8 mouse cellular contexts compared by ENCODE assay signal in the genomic region with DNA sequence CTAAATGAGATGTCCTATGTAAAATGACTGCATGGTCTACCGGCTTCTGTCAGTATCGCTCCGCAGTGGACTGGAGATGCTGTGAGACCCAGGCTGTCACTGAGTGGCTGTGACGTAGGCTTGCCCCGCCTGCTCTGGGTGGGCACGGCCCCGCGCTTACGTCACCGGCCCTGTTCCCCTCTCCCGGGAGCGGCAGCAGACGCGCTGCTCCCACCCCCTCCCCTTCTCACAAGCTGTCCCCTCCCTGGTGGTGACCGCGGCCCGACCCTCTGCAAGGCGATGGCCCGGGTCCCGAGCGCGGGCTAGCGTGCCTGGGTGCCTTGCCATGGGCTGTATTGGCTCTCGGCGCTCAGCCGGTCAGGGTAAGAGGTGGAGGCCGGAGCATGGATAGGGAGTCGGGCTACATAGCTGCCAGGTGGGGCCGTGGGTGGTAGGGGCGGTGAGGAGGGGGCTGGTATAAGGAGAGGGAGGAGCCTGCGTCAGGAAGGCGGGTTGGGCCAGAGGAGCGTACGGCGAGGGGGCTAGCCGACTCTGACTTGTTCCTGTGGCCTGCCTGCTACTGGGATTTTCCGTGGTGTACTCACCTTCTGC. TPM values are rescaled to one million over a fixed set of nuclear protein-coding genes. Genes with fewer than 3 reads are reported as not detected.
A peak's percentile ranks its signal among the peaks of the same experiment; 100 is the strongest.
DNase-seq lines count a peak whose midpoint lies in the region; ATAC-seq and TF ChIP-seq lines count a peak whose summit lies in the region.

A gene (plus strand): TSS at position 131 of the 591 bp plus-strand sequence.

- DNase-seq in MN1 (ENCODE audit: low spot score) = peak; percentile 89
- DNase-seq in cerebellum, adult 9-11 months = peak; percentile 96
- peak; percentile 91 to 95 for DNase-seq in frontal cortex, adult 2 months (ENCODE audit: extremely low spot score in 1 of 2, low spot score in 1 of 2)
- DNase-seq in layer of hippocampus, adult 8-10 months (ENCODE audit: low spot score in 2 of 2) = peak; percentile 92 to 95
- peak; percentile 91 for DNase-seq in lung, adult 2 months
- peak; percentile 72 for DNase-seq in thymus, postnatal 0 days (ENCODE audit: low spot score)

- WGBS in lung, adult 2 months = under 1% methylated on average over 37 of the region's 37 CpGs

- H3K4me3 ChIP-seq in lung, adult 2 months (replicated peaks; ENCODE audit: extremely low read depth, low read depth, low read length) = peak within 1 kb of the TSS; percentile 99

- peaks cover 3% of the 10 kb centered on the region for H3K4me1 ChIP-seq in lung, adult 2 months (ENCODE audit: control insufficient read depth, insufficient read depth, low read length)

- TF ChIP-seq POLR2A in lung, adult 2 months (IDR thresholded peaks at IDR 0.05; ENCODE audit: borderline replicate concordance, extremely low read depth, low read depth, low read length) = peak; percentile 60; the same call in 1 of the 2 replicates

- TF ChIP-seq CTCF in lung, adult 2 months (IDR thresholded peaks at IDR 0.05; ENCODE audit: insufficient read depth, low read length) = no peak

- ATAC-seq in hematopoietic stem cell, adult 5-6 weeks (replicated peaks in 1 of 2; ENCODE audit: insufficient read depth in 1 of 2, low FRiP score in 2 of 2, low TSS enrichment in 1 of 2, low read depth in 1 of 2, poor library complexity in 2 of 2, severe bottlenecking in 2 of 2) = peak; percentile 83 to 90
- peak; percentile 44; the same call in 1 of the 2 replicates for ATAC-seq in neutrophil, adult 5-6 weeks (ENCODE audit: extremely low read depth, insufficient number of reproducible peaks, low FRiP score, poor library complexity, severe bottlenecking)

RNA-seq across cellular contexts. Expression of the gene that starts here (rescaled TPM):
- 253 and 271 TPM in 2 replicates for polyA plus RNA-seq in frontal cortex, adult 2 months (2012; rRNA removed)
- total RNA-seq in hematopoietic stem cell, adult 5-6 weeks (2017) = 0.65 and 1.1 TPM in 2 replicates
- total RNA-seq in layer of hippocampus, adult 8-10 months (2022) = 100 to 1,000 TPM; 395 to 431 (median 412) TPM
- polyA plus RNA-seq in lung, adult 2 months (2012; rRNA removed) = 17.3 and 19.2 TPM in 2 replicates
- total RNA-seq in neutrophil, adult 5-6 weeks (2017) = 0.61 TPM in 1 of 2 replicates, not detected in the other
- polyA plus RNA-seq in thymus, postnatal 0 days (2015; fragmentation: Nextera tagmentation; extraction: Ambion mirVana) = 2.1 and 2.3 TPM in 2 replicates

Comparison
In these comparisons a context has a peak if more than half of its experiments do, and no peak if none do; other contexts are left out.
1. Peak in every context shown above with its lines: DNase-seq, ATAC-seq and H3K4me3 ChIP-seq.
2. RNA of the gene that starts here (total RNA-seq): 395 to 431 TPM in layer of hippocampus, adult 8-10 months; 0.65 to 1.1 TPM in hematopoietic stem cell, adult 5-6 weeks and 0.61 TPM in neutrophil, adult 5-6 weeks; every median in the first group is over 100 times any median in the second.
3. RNA of the gene that starts here (polyA plus RNA-seq): 253 to 271 TPM in frontal cortex, adult 2 months; 17.3 to 19.2 TPM in lung, adult 2 months and 2.1 to 2.3 TPM in thymus, postnatal 0 days; every median in the first group is over 10 times any median in the second.
4. Peak in ATAC-seq in neutrophil, adult 5-6 weeks; RNA of the gene not detected or under 1 TPM.